Mouse (Mus musculus) ES-Bruce4 (cell line): ENCODE results near the gene Defb26. TPM values are rescaled to one million over a fixed set of nuclear protein-coding genes. Genes with fewer than 3 reads are reported as not detected.

Experiments
- H3K27ac ChIP-seq: 2 replicates; pipeline ENCODE4 v1.5.1; 2012; ENCODE audit warnings: low read length, inconsistent platforms; ENCODE audit not compliant: insufficient read depth
- H3K27me3 ChIP-seq: 2 replicates; pipeline ENCODE4 v1.6.1; 2012; ENCODE audit warnings: mild to moderate bottlenecking, low read length, inconsistent platforms; ENCODE audit not compliant: control insufficient read depth, poor library complexity, insufficient read depth, severe bottlenecking
- H3K36me3 ChIP-seq: 2 replicates; pipeline ENCODE4 v1.6.1; 2012; ENCODE audit warnings: inconsistent platforms, mild to moderate bottlenecking, low read length, moderate library complexity; ENCODE audit not compliant: control insufficient read depth, poor library complexity, insufficient read depth, severe bottlenecking
- H3K4me1 ChIP-seq: one replicate; pipeline ENCODE4 v1.8.1; 2011; ENCODE audit warnings: low read length; ENCODE audit not compliant: control insufficient read depth, insufficient read depth
- H3K4me3 ChIP-seq: 2 replicates; pipeline ENCODE4 v1.5.1; 2011; ENCODE audit warnings: low read depth, mild to moderate bottlenecking, low read length
- H3K9ac ChIP-seq: 2 replicates; pipeline ENCODE4 v1.6.1; 2012; ENCODE audit warnings: low read depth, mild to moderate bottlenecking, inconsistent platforms; ENCODE audit not compliant: poor library complexity, severe bottlenecking
- H3K9me3 ChIP-seq: replicated peaks from 2 replicates; pipeline ENCODE4 v1.6.1; 2012; ENCODE audit warnings: mild to moderate bottlenecking, low read length, inconsistent platforms; ENCODE audit not compliant: control insufficient read depth, poor library complexity, insufficient read depth, severe bottlenecking
- CTCF ChIP-seq: IDR thresholded peaks from one replicate; pipeline ENCODE4 v1.8.1; 2011; ENCODE audit warnings: low read depth, low read length
- EP300 ChIP-seq: IDR thresholded peaks from 2 replicates; pipeline ENCODE4 v1.6.1; 2011; ENCODE audit warnings: low read depth, low read length; ENCODE audit not compliant: insufficient read depth
- POLR2A ChIP-seq: IDR thresholded peaks from one replicate; pipeline ENCODE4 v1.8.1; 2011; ENCODE audit warnings: low read length; ENCODE audit not compliant: insufficient read depth
- polyA plus RNA-seq: library from polyadenylated mRNA; stranded (reverse); fragments of >200 nt; gene quantifications from 2 replicates; pipeline ENCODE4 v1.2.4, GENCODE M21; 2011; ENCODE audit warnings: low read depth; ENCODE audit not compliant: missing spikeins, insufficient read depth, insufficient read length

Defb26 gene
- polyA plus RNA-seq, 1 experiment: not detected

DNA sequence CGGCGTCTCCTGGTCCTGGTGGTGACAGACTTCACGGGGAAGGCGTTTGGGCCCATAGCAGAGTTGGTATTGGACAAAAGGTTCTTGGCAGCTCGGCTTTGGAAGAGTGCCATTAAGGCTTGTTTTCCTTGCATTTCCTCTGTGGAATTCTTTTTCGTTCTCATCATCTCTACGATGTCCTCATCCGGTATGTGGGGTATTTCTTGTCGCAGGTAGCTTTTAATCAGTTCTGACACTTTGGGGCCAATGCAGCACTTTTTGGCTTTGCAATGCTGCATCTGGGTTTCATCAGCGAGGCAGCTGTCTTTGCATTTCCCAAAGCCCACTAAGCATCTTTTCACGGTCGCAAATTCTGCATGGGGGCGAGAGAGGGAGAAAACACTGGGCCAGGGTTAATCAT, 52.3 kb downstream of the Defb26 start:
- Histone ChIP-seq H3K4me3 (no peak overlapping the region), H3K27me3 (no peaks in the 10 kb centered on the region), H3K9me3 (no peaks in the 10 kb centered on the region), H3K9ac (no peak overlapping the region), H3K36me3 (no peaks in the 10 kb centered on the region), H3K4me1 (no peaks in the 10 kb centered on the region), H3K27ac (no peak overlapping the region)
- TF ChIP-seq EP300 (no peak), POLR2A (no peak), CTCF (no peak)

Other genes starting within 250 kb of the Defb26 start
- gene Tbc1d20, start 217.9 kb downstream of the Defb26 start, polyA plus RNA-seq: 27.7 and 32.3 TPM in 2 replicates
- 86.7 and 89.1 TPM in 2 replicates for gene Rbck1, start 179.0 kb downstream of the Defb26 start, polyA plus RNA-seq
- 11.4 and 12.3 TPM in 2 replicates for gene Trib3, start 167.7 kb downstream of the Defb26 start, polyA plus RNA-seq
- 1.1 TPM in 1 of 2 replicates, not detected in the other for gene Nrsn2, start 135.1 kb downstream of the Defb26 start, polyA plus RNA-seq
- 27.5 and 31.3 TPM in 2 replicates for gene Sox12, start 113.6 kb downstream of the Defb26 start, polyA plus RNA-seq
- gene Zcchc3, start 96.7 kb downstream of the Defb26 start, polyA plus RNA-seq: 26.7 and 30.6 TPM in 2 replicates
- not detected in 2 replicates for gene 6820408C15Rik, start 96.1 kb downstream of the Defb26 start, polyA plus RNA-seq
- gene Defb23, start 47.1 kb downstream of the Defb26 start, polyA plus RNA-seq: not detected in 2 replicates
- gene Defb20, start 34.6 kb downstream of the Defb26 start, polyA plus RNA-seq: not detected in 2 replicates
- gene Defb22, start 21.6 kb downstream of the Defb26 start, polyA plus RNA-seq: not detected in 2 replicates
- not detected in 2 replicates for gene Defb28, start 6.6 kb upstream of the Defb26 start, polyA plus RNA-seq
- not detected in 2 replicates for gene Defb29, start 28.4 kb upstream of the Defb26 start, polyA plus RNA-seq
- gene Gm17416, start 57.6 kb upstream of the Defb26 start, polyA plus RNA-seq: not detected in 2 replicates
- gene Defb21, start 61.1 kb upstream of the Defb26 start, polyA plus RNA-seq: not detected in 2 replicates
- not detected in 2 replicates for gene Defb19, start 68.6 kb upstream of the Defb26 start, polyA plus RNA-seq
- not detected in 2 replicates for gene Defb45, start 87.7 kb upstream of the Defb26 start, polyA plus RNA-seq
- not detected in 2 replicates for gene Defb36, start 92.6 kb upstream of the Defb26 start, polyA plus RNA-seq
- not detected in 2 replicates for gene Defb25, start 111.4 kb upstream of the Defb26 start, polyA plus RNA-seq
- gene Rem1, start 115.3 kb upstream of the Defb26 start, polyA plus RNA-seq: 1.2 and 1.3 TPM in 2 replicates
- 48.1 and 52.4 TPM in 2 replicates for gene H13, start 157.8 kb upstream of the Defb26 start, polyA plus RNA-seq
- 31.2 and 31.5 TPM in 2 replicates for gene Mcts2, start 175.3 kb upstream of the Defb26 start, polyA plus RNA-seq
- gene Id1, start 224.6 kb upstream of the Defb26 start, polyA plus RNA-seq: 19.0 and 20.5 TPM in 2 replicates
- 0.94 and 1.1 TPM in 2 replicates for gene Cox4i2, start 242.5 kb upstream of the Defb26 start, polyA plus RNA-seq